Mouse (Mus musculus) stomach, postnatal 0 days (tissue): ENCODE results near the gene Sfpq.

Source experiments
- CTCF ChIP-seq: IDR thresholded peaks from 2 replicates; pipeline ENCODE4 v1.5.1; 2016; ENCODE audit warnings: antibody characterized with exemption, low read depth, mild to moderate bottlenecking, moderate library complexity
- EP300 ChIP-seq: optimal IDR thresholded peaks from 2 replicates; pipeline ENCODE3; 2016; ENCODE audit warnings: antibody characterized with exemption

DNA sequence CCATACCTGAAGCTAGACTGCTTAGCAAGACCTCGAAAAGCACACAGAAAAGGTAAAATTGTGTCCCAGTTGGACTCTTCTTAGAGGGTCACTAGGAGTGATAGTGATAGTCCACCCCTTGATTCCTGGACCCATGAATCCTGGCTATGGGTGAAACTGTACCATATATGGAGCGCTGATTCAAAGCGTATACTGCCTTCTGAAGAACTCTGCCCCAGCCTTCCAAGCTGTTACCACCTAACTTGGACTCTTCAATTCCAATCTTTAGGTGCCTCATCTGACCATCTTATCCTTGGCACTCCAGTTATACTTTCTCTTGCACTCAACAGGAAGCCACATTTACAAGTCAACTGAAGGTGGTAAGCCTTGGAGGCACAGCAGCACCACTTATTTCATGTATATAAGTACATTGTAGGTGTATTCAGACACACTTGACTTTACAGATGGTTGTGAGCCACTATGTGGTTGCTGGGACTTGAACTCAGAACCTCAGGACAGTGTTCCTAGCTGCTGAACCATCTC is 17.8 kb downstream of the Sfpq start:
- TF ChIP-seq CTCF = no peak
- TF ChIP-seq EP300 = no peak
